Mouse (Mus musculus): ENCODE data around the gene Tnfsf9. TPM values are rescaled to one million over a fixed set of nuclear protein-coding genes. Genes with fewer than 3 reads are reported as not detected.

The Tnfsf9 gene
- polyA plus RNA-seq, 1 experiment from 2014 or later = 9.2 TPM

Other genes with a start within 250 kb of the Tnfsf9 start
- not detected in 2 replicates for gene Acsbg2, start 230.9 kb upstream of the Tnfsf9 start, polyA plus RNA-seq (2015; fragmentation: Nextera tagmentation; extraction: Ambion mirVana)
- 0.45 and 0.60 TPM in 2 replicates for gene 1700061G19Rik, start 229.8 kb upstream of the Tnfsf9 start, polyA plus RNA-seq (2015; fragmentation: Nextera tagmentation; extraction: Ambion mirVana)
- 22.4 and 25.5 TPM in 2 replicates for gene Mllt1, start 169.9 kb upstream of the Tnfsf9 start, polyA plus RNA-seq (2015; fragmentation: Nextera tagmentation; extraction: Ambion mirVana)
- 0.46 and 1.0 TPM in 2 replicates for gene Acer1, start 123.2 kb upstream of the Tnfsf9 start, polyA plus RNA-seq (2015; fragmentation: Nextera tagmentation; extraction: Ambion mirVana)
- gene Clpp, start 115.0 kb upstream of the Tnfsf9 start, polyA plus RNA-seq (2015; fragmentation: Nextera tagmentation; extraction: Ambion mirVana) = 129 and 130 TPM in 2 replicates
- 31.1 and 35.7 TPM in 2 replicates for gene Alkbh7, start 108.0 kb upstream of the Tnfsf9 start, polyA plus RNA-seq (2015; fragmentation: Nextera tagmentation; extraction: Ambion mirVana)
- gene Pspn, start 105.3 kb upstream of the Tnfsf9 start, polyA plus RNA-seq (2015; fragmentation: Nextera tagmentation; extraction: Ambion mirVana) = 0.56 TPM in 1 of 2 replicates, not detected in the other
- 58.0 and 63.2 TPM in 2 replicates for gene Gtf2f1, start 94.0 kb upstream of the Tnfsf9 start, polyA plus RNA-seq (2015; fragmentation: Nextera tagmentation; extraction: Ambion mirVana)
- 0.67 and 0.90 TPM in 2 replicates for gene Gm17949, start 93.9 kb upstream of the Tnfsf9 start, polyA plus RNA-seq (2015; fragmentation: Nextera tagmentation; extraction: Ambion mirVana)
- gene Khsrp, start 73.8 kb upstream of the Tnfsf9 start, polyA plus RNA-seq (2015; fragmentation: Nextera tagmentation; extraction: Ambion mirVana) = 18.6 and 20.1 TPM in 2 replicates
- gene Slc25a41, start 63.7 kb upstream of the Tnfsf9 start, polyA plus RNA-seq (2015; fragmentation: Nextera tagmentation; extraction: Ambion mirVana) = not detected in 2 replicates
- gene Crb3, start 46.2 kb upstream of the Tnfsf9 start, polyA plus RNA-seq (2015; fragmentation: Nextera tagmentation; extraction: Ambion mirVana) = 62.6 and 65.5 TPM in 2 replicates
- gene Slc25a23, start 45.5 kb upstream of the Tnfsf9 start, polyA plus RNA-seq (2015; fragmentation: Nextera tagmentation; extraction: Ambion mirVana) = 6.5 and 7.4 TPM in 2 replicates
- gene Dennd1c, start 26.8 kb upstream of the Tnfsf9 start, polyA plus RNA-seq (2015; fragmentation: Nextera tagmentation; extraction: Ambion mirVana) = 6.3 and 6.6 TPM in 2 replicates
- 20.5 and 21.9 TPM in 2 replicates for gene Tubb4a, start 17.5 kb upstream of the Tnfsf9 start, polyA plus RNA-seq (2015; fragmentation: Nextera tagmentation; extraction: Ambion mirVana)
- gene Cd70, start 44.5 kb downstream of the Tnfsf9 start, polyA plus RNA-seq (2015; fragmentation: Nextera tagmentation; extraction: Ambion mirVana) = 0.17 TPM in 1 of 2 replicates, not detected in the other
- 0.31 and 0.53 TPM in 2 replicates for gene Tnfsf14, start 88.9 kb downstream of the Tnfsf9 start, polyA plus RNA-seq (2015; fragmentation: Nextera tagmentation; extraction: Ambion mirVana)
- gene C3, start 122.8 kb downstream of the Tnfsf9 start, polyA plus RNA-seq (2015; fragmentation: Nextera tagmentation; extraction: Ambion mirVana) = 17.0 and 19.5 TPM in 2 replicates
- gene Gpr108, start 143.1 kb downstream of the Tnfsf9 start, polyA plus RNA-seq (2015; fragmentation: Nextera tagmentation; extraction: Ambion mirVana) = 50.0 and 52.0 TPM in 2 replicates
- gene Trip10, start 144.1 kb downstream of the Tnfsf9 start, polyA plus RNA-seq (2015; fragmentation: Nextera tagmentation; extraction: Ambion mirVana) = 45.4 and 46.9 TPM in 2 replicates
- 3.9 and 5.8 TPM in 2 replicates for gene Vav1, start 173.8 kb downstream of the Tnfsf9 start, polyA plus RNA-seq (2015; fragmentation: Nextera tagmentation; extraction: Ambion mirVana)